Mouse (Mus musculus) liver, embryonic 12.5 days (tissue): ENCODE data around the gene Bag3. TPM values are rescaled to one million over a fixed set of nuclear protein-coding genes. Genes with fewer than 3 reads are reported as not detected.

Source experiments
- ATAC-seq: fragments of 200-750 bp; cut with Nextera tagmentation; 2 replicates; pipeline ENCODE4 v1.8.0; 2017; ENCODE audit warnings: moderate number of reproducible peaks, mild to moderate bottlenecking, moderate library complexity
- H3K27ac ChIP-seq: fragments of 300-500 bp; sonication (generic); 2 replicates; pipeline ENCODE4 v1.5.1; 2016; ENCODE audit warnings: mild to moderate bottlenecking
- H3K27me3 ChIP-seq: fragments of 300-500 bp; sonication (generic); replicated peaks from 2 replicates; pipeline ENCODE4 v1.6.1; 2016; ENCODE audit warnings: mild to moderate bottlenecking, moderate library complexity
- H3K36me3 ChIP-seq: fragments of 300-500 bp; sonication (generic); 2 replicates; pipeline ENCODE4 v1.6.1; 2016; ENCODE audit warnings: mild to moderate bottlenecking, moderate library complexity
- H3K4me1 ChIP-seq: fragments of 300-500 bp; sonication (generic); 2 replicates; pipeline ENCODE4 v1.6.1; 2016
- H3K4me2 ChIP-seq: fragments of 300-500 bp; sonication (generic); 2 replicates; pipeline ENCODE4 v1.6.1; 2016; ENCODE audit warnings: mild to moderate bottlenecking, moderate library complexity
- H3K4me3 ChIP-seq: fragments of 300-500 bp; sonication (generic); 2 replicates; pipeline ENCODE4 v1.5.1; 2016; ENCODE audit warnings: mild to moderate bottlenecking, moderate library complexity
- H3K9ac ChIP-seq: fragments of 300-500 bp; sonication (generic); 2 replicates; pipeline ENCODE4 v1.6.1; 2016; ENCODE audit warnings: mild to moderate bottlenecking, moderate library complexity
- H3K9me3 ChIP-seq: fragments of 300-500 bp; sonication (generic); replicated peaks from 2 replicates; pipeline ENCODE4 v1.6.1; 2016; ENCODE audit warnings: mild to moderate bottlenecking, moderate library complexity
- WGBS: fragments of 180-500 bp; shearing (Covaris S2); methylation state at CpG from one replicate; pipeline ENCODE4 v1.1.7; 2016; ENCODE audit not compliant: insufficient replicate concordance; 5-methylcytosine and 5-hydroxymethylcytosine counted together
- polyA plus RNA-seq: library from polyadenylated mRNA; unstranded; fragments of >200 nt; fragmentation: Nextera tagmentation; extraction: Ambion mirVana; gene quantifications from 2 replicates; pipeline ENCODE4 v1.2.1, GENCODE M21; 2016

Bag3 gene
- polyA plus RNA-seq, 1 experiment from 2014 or later, result 5.5 TPM

DNA sequence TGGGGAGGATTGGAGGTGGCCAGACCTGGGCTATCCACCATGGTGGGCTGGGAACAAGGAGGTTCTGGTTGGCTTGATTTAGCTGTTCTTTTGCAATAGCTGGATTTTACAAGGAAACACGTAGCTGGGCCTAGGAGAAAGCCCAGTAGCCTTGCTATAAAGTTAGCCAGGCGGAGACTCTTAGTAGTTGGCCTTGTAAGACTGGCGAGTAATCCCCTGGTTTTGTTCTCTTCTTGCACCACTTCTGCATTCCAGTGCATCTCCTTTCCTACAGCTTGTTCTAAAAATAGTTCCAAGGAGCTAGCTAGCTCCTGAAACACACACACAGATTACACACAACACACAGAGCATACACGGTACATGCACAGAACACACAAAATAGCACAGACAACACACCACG, 15.4 kb downstream of the Bag3 start:
- no peak overlapping the region for H3K4me2 ChIP-seq
- H3K9ac ChIP-seq, result no peak overlapping the region
- peaks cover 43% of the 10 kb centered on the region for H3K36me3 ChIP-seq
- H3K27me3 ChIP-seq, result no peaks in the 10 kb centered on the region
- no peak overlapping the region for H3K27ac ChIP-seq
- ATAC-seq, result no peak
- H3K4me1 ChIP-seq, result peaks cover 76% of the 10 kb centered on the region
- no peak overlapping the region for H3K4me3 ChIP-seq
- H3K9me3 ChIP-seq, result no peaks in the 10 kb centered on the region
- 85% methylated on average over 5 of the region's 5 CpGs for WGBS

GRCm38 (mm10) chr7:128540111-128540510, 16.7 kb downstream of the Bag3 start:
- Histone ChIP-seq H3K36me3 (peaks cover 52% of the 10 kb centered on the region), H3K4me1 (peaks cover 62% of the 10 kb centered on the region), H3K9me3 (no peaks in the 10 kb centered on the region), H3K27me3 (no peaks in the 10 kb centered on the region), H3K4me2 (no peak overlapping the region), H3K9ac (no peak overlapping the region), H3K4me3 (no peak overlapping the region), H3K27ac (no peak overlapping the region)
- ATAC-seq, result no peak
- 85% methylated on average over 13 of the region's 13 CpGs for WGBS

DNA sequence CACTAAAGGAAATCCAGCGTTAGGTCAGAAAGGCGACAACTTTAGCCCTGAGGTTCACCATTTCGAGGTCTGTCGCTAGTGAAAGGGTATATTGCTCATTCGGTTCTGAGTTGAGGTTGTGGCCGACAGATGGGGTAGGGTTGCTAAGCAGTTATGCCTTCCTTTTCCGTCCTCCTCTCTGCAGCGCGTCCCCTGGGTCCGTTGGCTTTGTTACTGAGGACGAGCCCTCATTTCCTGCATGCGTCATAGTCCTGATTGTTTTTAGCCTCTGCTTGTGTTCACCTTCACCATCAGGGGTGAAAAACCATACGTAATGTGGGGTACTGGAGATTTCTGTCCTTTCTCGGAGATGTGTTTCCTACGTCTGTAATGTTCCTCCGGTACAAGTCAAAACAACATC, 17.3 kb downstream of the Bag3 start:
- WGBS, result 80% methylated on average over 16 of the region's 16 CpGs

DNA sequence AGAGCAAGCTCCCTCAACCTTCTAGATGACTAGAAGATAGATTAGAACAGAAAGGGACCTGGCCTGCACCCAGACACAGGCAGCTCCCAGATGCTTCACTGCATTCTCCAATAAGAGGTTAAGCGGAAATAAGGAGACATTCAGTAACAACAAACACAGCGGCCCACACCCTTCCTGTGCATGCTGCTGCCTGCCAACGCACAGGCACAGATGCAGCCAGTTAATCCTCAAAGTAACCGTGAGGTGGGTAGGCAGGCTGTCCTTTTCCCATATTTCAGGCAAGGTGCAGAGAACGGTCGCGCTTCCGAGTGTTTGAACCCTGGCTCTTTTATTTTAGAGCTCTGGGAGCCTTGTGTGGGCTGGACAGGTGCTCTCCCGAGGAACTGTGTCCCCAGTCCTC, 17.8 kb downstream of the Bag3 start:
- no peak for ATAC-seq
- H3K4me1 ChIP-seq, result peaks cover 52% of the 10 kb centered on the region
- peaks cover 63% of the 10 kb centered on the region for H3K36me3 ChIP-seq
- no peak overlapping the region for H3K27ac ChIP-seq
- H3K4me2 ChIP-seq, result no peak overlapping the region
- H3K9ac ChIP-seq, result no peak overlapping the region
- no peaks in the 10 kb centered on the region for H3K9me3 ChIP-seq
- H3K27me3 ChIP-seq, result no peaks in the 10 kb centered on the region
- 83% methylated on average over 9 of the region's 9 CpGs for WGBS
- H3K4me3 ChIP-seq, result no peak overlapping the region

More for the DNA sequence above, 17.3 kb downstream of the Bag3 start:
- Histone ChIP-seq H3K27me3 (no peaks in the 10 kb centered on the region), H3K4me3 (no peak overlapping the region), H3K27ac (no peak overlapping the region), H3K4me1 (peaks cover 56% of the 10 kb centered on the region), H3K36me3 (peaks cover 59% of the 10 kb centered on the region), H3K9me3 (no peaks in the 10 kb centered on the region), H3K9ac (no peak overlapping the region), H3K4me2 (no peak overlapping the region)
- no peak for ATAC-seq

DNA sequence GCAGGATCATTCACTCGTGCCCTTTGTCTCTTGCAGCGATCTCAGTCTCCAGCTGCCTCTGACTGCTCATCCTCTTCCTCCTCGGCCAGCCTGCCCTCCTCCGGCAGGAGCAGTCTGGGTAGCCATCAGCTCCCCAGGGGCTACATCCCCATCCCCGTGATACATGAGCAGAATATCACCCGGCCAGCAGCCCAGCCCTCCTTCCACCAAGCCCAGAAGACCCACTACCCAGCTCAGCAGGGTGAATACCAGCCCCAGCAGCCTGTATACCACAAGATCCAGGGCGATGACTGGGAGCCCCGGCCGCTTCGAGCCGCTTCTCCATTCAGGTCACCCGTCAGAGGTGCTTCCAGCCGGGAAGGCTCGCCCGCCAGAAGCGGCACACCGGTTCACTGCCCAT, 18.4 kb downstream of the Bag3 start:
- peaks cover 46% of the 10 kb centered on the region for H3K4me1 ChIP-seq
- H3K27me3 ChIP-seq, result no peaks in the 10 kb centered on the region
- H3K36me3 ChIP-seq, result peaks cover 68% of the 10 kb centered on the region
- ATAC-seq, result no peak
- no peak overlapping the region for H3K4me2 ChIP-seq
- no peak overlapping the region for H3K27ac ChIP-seq
- no peak overlapping the region for H3K4me3 ChIP-seq
- H3K9ac ChIP-seq, result no peak overlapping the region
- 83% methylated on average over 17 of the region's 17 CpGs for WGBS
- no peaks in the 10 kb centered on the region for H3K9me3 ChIP-seq

- no peak overlapping the region for H3K4me2 ChIP-seq
- H3K36me3 ChIP-seq, result peaks cover 73% of the 10 kb centered on the region
- H3K27ac ChIP-seq, result no peak overlapping the region
- peaks cover 38% of the 10 kb centered on the region for H3K4me1 ChIP-seq
- no peak for ATAC-seq
- no peak overlapping the region for H3K9ac ChIP-seq
- 46% methylated on average over 4 of the region's 4 CpGs for WGBS
- H3K27me3 ChIP-seq, result no peaks in the 10 kb centered on the region
- H3K9me3 ChIP-seq, result no peaks in the 10 kb centered on the region
- H3K4me3 ChIP-seq, result no peak overlapping the region
Observed at GRCm38 (mm10) chr7:128542488-128542887, 19.1 kb downstream of the Bag3 start.

DNA sequence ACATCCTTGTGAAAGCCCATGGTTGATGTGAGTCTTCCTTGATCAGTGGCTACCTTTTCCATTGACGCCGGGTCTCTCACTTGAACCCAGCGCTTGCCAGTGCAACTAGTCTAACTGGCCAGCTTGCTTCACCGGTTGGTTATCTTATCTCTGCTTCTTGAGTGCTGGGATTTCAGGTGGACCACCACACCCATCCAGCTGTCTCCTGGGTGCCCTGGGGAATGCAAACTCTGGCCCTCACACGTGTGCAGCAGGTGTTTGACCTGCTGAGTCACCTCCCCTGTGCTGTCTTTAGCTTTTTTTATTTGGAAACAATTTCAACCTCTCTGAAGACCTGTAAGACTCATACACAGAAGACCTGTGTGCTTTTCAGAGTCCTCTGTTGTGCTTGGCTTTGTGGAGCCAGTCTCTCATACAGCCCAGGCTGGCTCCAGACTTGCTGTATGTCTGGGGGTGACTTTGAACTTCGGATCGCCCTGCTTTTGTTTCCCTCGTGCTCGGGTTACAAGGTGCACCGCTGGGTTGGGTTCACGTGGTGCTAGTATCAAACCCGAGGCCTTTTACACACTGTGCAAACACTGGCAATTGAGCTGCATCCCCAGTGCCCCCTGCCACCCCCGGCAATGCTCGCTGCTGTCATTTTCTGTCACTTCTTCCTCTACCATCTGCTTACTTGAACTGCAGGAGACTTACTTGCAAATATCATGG, 19.9 kb downstream of the Bag3 start:
- Histone ChIP-seq H3K4me3 (no peak overlapping the region), H3K27me3 (no peaks in the 10 kb centered on the region), H3K27ac (no peak overlapping the region), H3K36me3 (peaks cover 81% of the 10 kb centered on the region), H3K4me2 (no peak overlapping the region), H3K9ac (no peak overlapping the region), H3K4me1 (peaks cover 30% of the 10 kb centered on the region), H3K9me3 (no peaks in the 10 kb centered on the region)
- 65% methylated on average over 14 of the region's 14 CpGs for WGBS
- no peak for ATAC-seq

DNA sequence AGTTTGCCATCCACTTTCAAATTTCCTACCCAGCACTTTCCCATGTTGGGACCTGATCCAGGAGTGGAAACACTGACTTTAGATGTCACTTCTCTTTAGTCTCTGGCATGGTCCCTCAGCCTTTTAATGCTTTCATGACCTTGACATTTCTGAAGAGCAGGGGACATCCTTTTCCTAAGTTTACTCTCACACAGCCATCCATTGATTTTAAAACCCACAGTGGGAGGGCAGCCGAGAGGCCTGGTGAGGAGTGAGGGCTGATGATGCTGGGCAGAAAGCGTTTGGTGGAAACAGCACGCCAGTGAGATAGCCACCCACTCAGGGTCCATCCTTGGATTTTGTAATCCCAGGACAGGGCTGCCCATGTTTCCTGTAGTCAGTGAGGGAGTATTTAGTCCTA, 20.5 kb downstream of the Bag3 start:
- no peak overlapping the region for H3K27ac ChIP-seq
- 68% methylated on average over 3 of the region's 3 CpGs for WGBS
- no peaks in the 10 kb centered on the region for H3K27me3 ChIP-seq
- H3K36me3 ChIP-seq, result peaks cover 86% of the 10 kb centered on the region
- no peak overlapping the region for H3K4me3 ChIP-seq
- H3K4me1 ChIP-seq, result peaks cover 24% of the 10 kb centered on the region
- no peaks in the 10 kb centered on the region for H3K9me3 ChIP-seq
- H3K4me2 ChIP-seq, result no peak overlapping the region
- no peak for ATAC-seq
- H3K9ac ChIP-seq, result no peak overlapping the region

- no peak overlapping the region for H3K27ac ChIP-seq
- no peak overlapping the region for H3K9ac ChIP-seq
- H3K27me3 ChIP-seq, result no peaks in the 10 kb centered on the region
- H3K36me3 ChIP-seq, result peaks cover 83% of the 10 kb centered on the region
- WGBS, result 82% methylated on average over 7 of the region's 7 CpGs
- H3K9me3 ChIP-seq, result no peaks in the 10 kb centered on the region
- no peak overlapping the region for H3K4me2 ChIP-seq
- no peak for ATAC-seq
- H3K4me3 ChIP-seq, result no peak overlapping the region
- peaks cover 20% of the 10 kb centered on the region for H3K4me1 ChIP-seq
Observed at GRCm38 (mm10) chr7:128544566-128545262, 21.3 kb downstream of the Bag3 start.

DNA sequence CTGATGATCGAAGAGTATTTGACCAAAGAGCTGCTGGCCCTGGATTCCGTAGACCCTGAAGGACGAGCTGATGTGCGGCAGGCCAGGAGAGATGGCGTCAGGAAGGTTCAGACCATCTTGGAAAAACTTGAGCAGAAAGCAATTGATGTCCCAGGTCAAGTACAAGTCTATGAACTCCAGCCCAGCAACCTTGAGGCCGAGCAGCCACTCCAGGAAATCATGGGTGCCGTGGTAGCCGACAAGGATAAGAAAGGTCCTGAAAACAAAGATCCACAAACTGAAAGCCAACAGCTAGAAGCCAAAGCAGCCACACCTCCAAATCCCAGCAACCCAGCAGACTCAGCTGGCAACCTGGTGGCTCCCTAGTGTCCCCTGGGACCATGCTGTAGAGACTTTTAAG, 22.6 kb downstream of the Bag3 start:
- Histone ChIP-seq H3K27me3 (no peaks in the 10 kb centered on the region), H3K9ac (no peak overlapping the region), H3K4me2 (no peak overlapping the region), H3K36me3 (peaks cover 71% of the 10 kb centered on the region), H3K4me3 (no peak overlapping the region), H3K9me3 (no peaks in the 10 kb centered on the region), H3K27ac (no peak overlapping the region), H3K4me1 (peaks cover 20% of the 10 kb centered on the region)
- ATAC-seq, result no peak
- 90% methylated on average over 8 of the region's 8 CpGs for WGBS

- Histone ChIP-seq H3K36me3 (peaks cover 41% of the 10 kb centered on the region), H3K4me1 (no peaks in the 10 kb centered on the region), H3K9me3 (no peaks in the 10 kb centered on the region), H3K27ac (no peak overlapping the region), H3K4me3 (no peak overlapping the region), H3K4me2 (no peak overlapping the region), H3K9ac (no peak overlapping the region), H3K27me3 (no peaks in the 10 kb centered on the region)
- no peak for ATAC-seq
- 50% methylated on average over 4 of the region's 4 CpGs for WGBS
Observed at GRCm38 (mm10) chr7:128549137-128549536, 25.7 kb downstream of the Bag3 start.

GRCm38 (mm10) chr7:128550328-128551086, 27.1 kb downstream of the Bag3 start:
- H3K4me1 ChIP-seq, result no peaks in the 10 kb centered on the region
- WGBS, result 29% methylated on average over 1 of the region's 1 CpGs
- no peak overlapping the region for H3K4me2 ChIP-seq
- no peak overlapping the region for H3K27ac ChIP-seq
- no peaks in the 10 kb centered on the region for H3K9me3 ChIP-seq
- no peak for ATAC-seq
- no peaks in the 10 kb centered on the region for H3K27me3 ChIP-seq
- H3K4me3 ChIP-seq, result no peak overlapping the region
- H3K36me3 ChIP-seq, result peaks cover 30% of the 10 kb centered on the region
- H3K9ac ChIP-seq, result no peak overlapping the region
